Mouse (Mus musculus): ENCODE measurements around the gene Olfr273. TPM values are rescaled to one million over a fixed set of nuclear protein-coding genes. Genes with fewer than 3 reads are reported as not detected.
"Not testable (repeated sequence)": the region's sequence is repeated elsewhere in the genome, so short reads cannot be mapped to it uniquely, and the experiment has no call there.

The Olfr273 gene
- not detected in 2 replicates for polyA plus RNA-seq (2016; fragmentation: Nextera tagmentation; extraction: Ambion mirVana)

- Histone ChIP-seq H3K9me3 (no peaks in the 10 kb centered on the region), H3K4me3 (no peak within 1 kb of the TSS), H3K4me1 (replicated peaks) (no peaks in the 10 kb centered on the region), H3K27ac (no peak within 1 kb of the TSS), H3K36me3 (no peaks in the 10 kb centered on the region), H3K27me3 (ENCODE audit: insufficient read depth, poor library complexity, severe bottlenecking) (no peaks in the 10 kb centered on the region)
- 81% methylated on average over 1 of the region's 1 CpGs for WGBS
- DNase-seq (ENCODE audit: low spot score) = no peak
Observed at GRCm38 (mm10) chr4:52859136-52859535, at the start of gene Olfr273. Gene Olfr273 (minus strand): TSS chr4:52859236.

DNA sequence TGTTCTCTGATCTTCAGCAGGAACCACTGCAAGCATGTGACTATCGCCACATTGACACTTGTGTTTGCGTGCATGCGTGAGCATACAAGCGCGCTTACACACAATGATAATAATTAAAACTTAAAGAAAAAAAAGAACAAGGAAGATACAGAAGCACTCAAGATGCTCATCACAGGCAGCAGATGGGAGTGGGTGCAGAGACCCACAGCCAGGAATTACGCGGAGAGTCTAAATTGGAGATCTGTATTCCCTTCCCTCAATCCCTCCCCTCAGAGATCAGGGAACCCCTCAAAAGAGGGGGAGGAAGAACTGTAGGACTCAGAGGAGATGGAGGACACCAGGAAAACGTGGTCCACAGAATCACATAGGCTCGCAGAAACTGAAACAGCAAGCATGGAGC is 5.1 kb upstream of the Olfr273 start:
- Histone ChIP-seq H3K9me3 (no peaks in the 10 kb centered on the region), H3K36me3 (no peaks in the 10 kb centered on the region), H3K27ac (no peak overlapping the region), H3K4me3 (no peak overlapping the region), H3K27me3 (ENCODE audit: insufficient read depth, poor library complexity, severe bottlenecking) (no peaks in the 10 kb centered on the region), H3K4me1 (replicated peaks) (no peaks in the 10 kb centered on the region)
- 90% methylated on average over 9 of the region's 9 CpGs for WGBS
- no peak for DNase-seq (ENCODE audit: low spot score)

- no peaks in the 10 kb centered on the region for H3K27me3 ChIP-seq (ENCODE audit: insufficient read depth, poor library complexity, severe bottlenecking)
- no peak overlapping the region for H3K27ac ChIP-seq
- no peak for DNase-seq (ENCODE audit: low spot score)
- H3K36me3 ChIP-seq = no peaks in the 10 kb centered on the region
- no peaks in the 10 kb centered on the region for H3K9me3 ChIP-seq
- 90% methylated on average over 5 of the region's 5 CpGs for WGBS
- H3K4me1 ChIP-seq (replicated peaks) = no peaks in the 10 kb centered on the region
- H3K4me3 ChIP-seq = no peak overlapping the region
Observed at GRCm38 (mm10) chr4:52849672-52850071, 9.4 kb downstream of the Olfr273 start.

- no peak overlapping the region for H3K4me3 ChIP-seq
Observed at GRCm38 (mm10) chr4:52849039-52849635, 9.9 kb downstream of the Olfr273 start.

GRCm38 (mm10) chr4:52845411-52845810 is 13.6 kb downstream of the Olfr273 start:
- not testable (repeated sequence) for H3K36me3 ChIP-seq; DNase-seq (ENCODE audit: low spot score); H3K4me1 ChIP-seq (replicated peaks); H3K27me3 ChIP-seq (ENCODE audit: insufficient read depth, poor library complexity, severe bottlenecking); H3K9me3 ChIP-seq; H3K4me3 ChIP-seq; H3K27ac ChIP-seq
- WGBS = 55% methylated on average over 1 of the region's 1 CpGs

More at GRCm38 (mm10) chr4:52849039-52849635, 9.9 kb downstream of the Olfr273 start:
- Histone ChIP-seq H3K9me3 (no peaks in the 10 kb centered on the region), H3K27ac (no peak overlapping the region), H3K36me3 (no peaks in the 10 kb centered on the region), H3K27me3 (ENCODE audit: insufficient read depth, poor library complexity, severe bottlenecking) (no peaks in the 10 kb centered on the region), H3K4me1 (replicated peaks) (no peaks in the 10 kb centered on the region)
- 77% methylated on average over 4 of the region's 4 CpGs for WGBS
- DNase-seq (ENCODE audit: low spot score) = no peak

DNA sequence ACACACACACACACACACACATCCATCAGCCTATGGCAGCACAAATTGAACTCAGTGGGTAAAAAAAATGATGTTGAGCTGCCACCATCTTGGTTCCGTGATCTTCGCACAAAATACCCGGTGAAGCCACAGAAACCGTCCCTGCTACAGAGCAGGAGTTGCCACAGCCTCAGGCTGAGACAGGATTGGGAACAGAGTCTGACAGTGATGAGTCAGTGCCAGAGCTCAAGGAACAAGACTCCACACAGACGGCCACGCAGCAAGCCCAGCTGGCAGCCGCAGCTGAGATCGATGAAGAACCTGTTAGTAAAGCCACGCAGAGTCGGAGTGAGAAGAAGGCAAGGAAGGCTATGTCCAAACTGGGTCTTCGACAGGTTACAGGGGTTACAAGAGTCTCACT is 37.7 kb downstream of the Olfr273 start:
- DNase-seq (ENCODE audit: low spot score) = no peak
- no peaks in the 10 kb centered on the region for H3K27me3 ChIP-seq (ENCODE audit: insufficient read depth, poor library complexity, severe bottlenecking)
- H3K4me1 ChIP-seq (replicated peaks) = no peaks in the 10 kb centered on the region
- WGBS = 95% methylated on average over 11 of the region's 11 CpGs
- 0 out of 2 replicates have a peak, but pooled peaks cover 4% of the 10 kb centered on the region for H3K9me3 ChIP-seq
- no peak overlapping the region for H3K4me3 ChIP-seq
- H3K27ac ChIP-seq = no peak overlapping the region
- H3K36me3 ChIP-seq = no peaks in the 10 kb centered on the region

DNA sequence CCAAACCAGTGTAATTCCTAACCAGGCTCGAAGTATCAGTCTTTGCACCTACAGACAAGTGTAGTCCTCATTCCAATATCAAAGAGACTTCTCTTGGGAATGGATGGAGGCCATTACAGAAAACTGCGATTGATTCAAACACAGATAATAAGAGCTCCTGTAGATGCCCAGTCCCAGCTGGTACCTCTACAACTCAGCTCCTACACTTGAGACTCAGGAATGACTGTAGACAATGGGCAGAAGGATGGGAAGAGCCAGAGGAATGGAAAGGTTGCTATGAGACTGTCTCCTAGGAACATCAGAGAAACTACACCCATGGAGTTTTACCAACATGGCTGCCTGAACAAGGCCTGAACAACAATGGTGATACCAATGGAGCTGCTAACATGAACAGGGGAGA is 44.7 kb downstream of the Olfr273 start, which contains the start of gene Olfr275:
Gene Olfr275, plus strand, starts transcription at position 301 of the 400 bp plus-strand sequence.
- Histone ChIP-seq H3K27ac (no peak within 1 kb of the TSS), H3K36me3 (no peaks in the 10 kb centered on the region), H3K4me3 (no peak within 1 kb of the TSS), H3K4me1 (replicated peaks) (no peaks in the 10 kb centered on the region), H3K9me3 (no peaks in the 10 kb centered on the region), H3K27me3 (ENCODE audit: insufficient read depth, poor library complexity, severe bottlenecking) (no peaks in the 10 kb centered on the region)
- 89% methylated on average over 2 of the region's 2 CpGs for WGBS
- DNase-seq (ENCODE audit: low spot score) = no peak

- Histone ChIP-seq H3K4me3 (no peak overlapping the region), H3K4me1 (replicated peaks) (no peaks in the 10 kb centered on the region), H3K27ac (no peak overlapping the region), H3K27me3 (ENCODE audit: insufficient read depth, poor library complexity, severe bottlenecking) (no peaks in the 10 kb centered on the region), H3K36me3 (no peaks in the 10 kb centered on the region), H3K9me3 (no peaks in the 10 kb centered on the region)
- no peak for DNase-seq (ENCODE audit: low spot score)
- WGBS = 47% methylated on average over 2 of the region's 2 CpGs
Observed at GRCm38 (mm10) chr4:52811871-52812270, 47.2 kb downstream of the Olfr273 start.

Other genes starting within 250 kb of the Olfr273 start
- gene Olfr275, start 44.6 kb downstream of the Olfr273 start, polyA plus RNA-seq (2016; fragmentation: Nextera tagmentation; extraction: Ambion mirVana) = not detected in 2 replicates
- not detected in 2 replicates for gene Olfr272, start 59.9 kb upstream of the Olfr273 start, polyA plus RNA-seq (2016; fragmentation: Nextera tagmentation; extraction: Ambion mirVana)
- gene Olfr270, start 105.3 kb upstream of the Olfr273 start, polyA plus RNA-seq (2016; fragmentation: Nextera tagmentation; extraction: Ambion mirVana) = not detected in 2 replicates
- not detected in 2 replicates for gene Nipsnap3a, start 130.0 kb upstream of the Olfr273 start, polyA plus RNA-seq (2016; fragmentation: Nextera tagmentation; extraction: Ambion mirVana)
- gene Nipsnap3b, start 152.6 kb upstream of the Olfr273 start, polyA plus RNA-seq (2016; fragmentation: Nextera tagmentation; extraction: Ambion mirVana) = 100.0 and 114 TPM in 2 replicates

Data from hindbrain, embryonic 10.5 days (tissue).